Mouse (Mus musculus) intestine, embryonic 16.5 days (tissue): ENCODE results near the gene Hoxb1. TPM values are rescaled to one million over a fixed set of nuclear protein-coding genes. Genes with fewer than 3 reads are reported as not detected.

Experiments used
- ATAC-seq: fragments of 200-750 bp; cut with Nextera tagmentation; 2 replicates; pipeline ENCODE4 v1.8.0; 2017; ENCODE audit warnings: moderate TSS enrichment, moderate library complexity
- H3K27ac ChIP-seq: fragments of 300-500 bp; sonication (generic); 2 replicates; pipeline ENCODE4 v1.5.1; 2014; ENCODE audit warnings: mild to moderate bottlenecking, low read length
- H3K27me3 ChIP-seq: fragments of 300-500 bp; sonication (generic); replicated peaks from 2 replicates; pipeline ENCODE4 v1.6.1; 2014; ENCODE audit warnings: low read length, control low read depth, mixed read lengths; ENCODE audit not compliant: control insufficient read depth, insufficient read depth
- H3K36me3 ChIP-seq: fragments of 300-500 bp; sonication (generic); 2 replicates; pipeline ENCODE4 v1.6.1; 2014; ENCODE audit warnings: low read length, control low read depth; ENCODE audit not compliant: control insufficient read depth, insufficient read depth
- H3K4me1 ChIP-seq: fragments of 300-500 bp; sonication (generic); 2 replicates; pipeline ENCODE4 v1.6.1; 2014; ENCODE audit warnings: low read length, control low read depth, mixed read lengths; ENCODE audit not compliant: control insufficient read depth, insufficient read depth
- H3K4me2 ChIP-seq: fragments of 300-500 bp; sonication (generic); 2 replicates; pipeline ENCODE4 v1.6.1; 2014; ENCODE audit warnings: low read depth, low read length, control low read depth
- H3K4me3 ChIP-seq: fragments of 300-500 bp; sonication (generic); 2 replicates; pipeline ENCODE4 v1.5.1; 2014; ENCODE audit warnings: mild to moderate bottlenecking, low read length
- H3K9ac ChIP-seq: fragments of 300-500 bp; sonication (generic); 2 replicates; pipeline ENCODE4 v1.6.1; 2014; ENCODE audit warnings: low read depth, low read length
- H3K9me3 ChIP-seq: fragments of 300-500 bp; sonication (generic); 2 replicates; pipeline ENCODE4 v1.6.1; 2016; ENCODE audit warnings: low read length, control low read depth; ENCODE audit not compliant: control insufficient read depth
- WGBS: fragments of 180-500 bp; shearing (Covaris S2); extraction: QIAGEN DNeasy Blood & Tissue Kit; methylation state at CpG from one replicate; pipeline ENCODE4 v1.1.7; 2014; 5-methylcytosine and 5-hydroxymethylcytosine counted together
- polyA plus RNA-seq: library from polyadenylated mRNA; unstranded; fragments of >200 nt; fragmentation: Nextera tagmentation; extraction: Ambion mirVana; gene quantifications from 2 replicates; pipeline ENCODE4 v1.2.1, GENCODE M21; 2015

Gene Hoxb1
- polyA plus RNA-seq, 1 experiment from 2014 or later = not detected

DNA sequence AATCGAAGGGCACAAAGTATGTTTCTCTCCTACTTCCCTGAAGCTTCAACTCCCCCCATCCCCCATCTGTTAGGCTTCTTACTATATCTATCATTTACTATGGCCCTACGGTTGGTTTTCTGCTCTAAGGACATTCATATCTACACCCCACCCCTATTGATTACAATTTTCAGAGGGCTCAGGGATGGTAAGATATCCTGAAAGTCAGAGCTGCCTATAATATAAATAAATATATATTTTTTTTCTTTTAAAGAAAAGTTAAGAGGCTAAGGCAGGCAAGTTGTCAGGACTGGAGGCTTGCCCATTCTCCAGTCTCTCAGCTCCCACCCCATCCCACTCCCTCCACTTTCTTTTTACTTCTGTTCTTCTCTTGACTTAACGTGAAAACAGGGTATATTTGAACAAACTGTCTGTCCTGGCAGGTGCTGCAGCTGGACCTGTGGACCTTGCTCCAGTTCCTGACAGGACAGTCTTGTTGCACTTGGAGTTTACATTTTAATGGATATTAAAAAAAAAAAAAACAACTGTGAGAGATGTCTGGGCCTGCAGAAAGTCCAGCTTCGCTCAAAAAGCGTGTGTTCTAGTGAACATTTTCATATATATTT, 18.5 kb upstream of the Hoxb1 start:
- Histone ChIP-seq H3K4me2 (no peak overlapping the region), H3K9ac (no peak overlapping the region), H3K9me3 (no peaks in the 10 kb centered on the region), H3K4me3 (no peak overlapping the region), H3K36me3 (no peaks in the 10 kb centered on the region), H3K27me3 (peaks cover 11% of the 10 kb centered on the region; the same call in 1 of the 2 replicates), H3K27ac (peak overlapping the region; percentile 84; the same call in 1 of the 2 replicates), H3K4me1 (peaks cover 47% of the 10 kb centered on the region)
- 41% methylated on average over 5 of the region's 5 CpGs for WGBS
- ATAC-seq = no peak

DNA sequence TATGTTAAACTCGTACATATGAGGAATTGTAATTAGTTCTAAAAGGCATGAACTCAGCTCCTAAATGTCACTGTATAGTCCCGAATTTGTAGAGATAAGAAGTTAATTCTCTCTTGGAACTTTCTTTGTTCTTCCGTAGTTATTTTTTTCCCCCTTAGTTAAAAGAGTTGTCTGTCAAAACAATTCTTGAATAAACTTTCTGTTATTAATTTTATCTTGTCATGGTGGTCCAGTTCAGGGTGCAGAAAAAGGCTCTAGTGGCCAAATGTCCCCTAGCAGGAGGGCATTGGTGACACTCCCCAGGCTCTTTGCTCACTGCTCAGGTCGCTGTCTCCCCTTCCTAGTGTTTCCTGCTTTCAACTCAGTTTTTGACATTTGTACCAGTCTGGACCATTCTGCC, 17.8 kb upstream of the Hoxb1 start:
- peaks cover 47% of the 10 kb centered on the region for H3K4me1 ChIP-seq
- peak overlapping the region; percentile 74 for H3K27ac ChIP-seq
- H3K9ac ChIP-seq = peak overlapping the region; percentile 48; the same call in 1 of the 2 replicates
- WGBS = 23% methylated on average over 4 of the region's 4 CpGs
- no peaks in the 10 kb centered on the region for H3K9me3 ChIP-seq
- H3K27me3 ChIP-seq = peaks cover 11% of the 10 kb centered on the region; the same call in 1 of the 2 replicates
- peak overlapping the region; percentile 38; the same call in 1 of the 2 replicates for H3K4me2 ChIP-seq
- H3K4me3 ChIP-seq = no peak overlapping the region
- H3K36me3 ChIP-seq = no peaks in the 10 kb centered on the region
- ATAC-seq = no peak

DNA sequence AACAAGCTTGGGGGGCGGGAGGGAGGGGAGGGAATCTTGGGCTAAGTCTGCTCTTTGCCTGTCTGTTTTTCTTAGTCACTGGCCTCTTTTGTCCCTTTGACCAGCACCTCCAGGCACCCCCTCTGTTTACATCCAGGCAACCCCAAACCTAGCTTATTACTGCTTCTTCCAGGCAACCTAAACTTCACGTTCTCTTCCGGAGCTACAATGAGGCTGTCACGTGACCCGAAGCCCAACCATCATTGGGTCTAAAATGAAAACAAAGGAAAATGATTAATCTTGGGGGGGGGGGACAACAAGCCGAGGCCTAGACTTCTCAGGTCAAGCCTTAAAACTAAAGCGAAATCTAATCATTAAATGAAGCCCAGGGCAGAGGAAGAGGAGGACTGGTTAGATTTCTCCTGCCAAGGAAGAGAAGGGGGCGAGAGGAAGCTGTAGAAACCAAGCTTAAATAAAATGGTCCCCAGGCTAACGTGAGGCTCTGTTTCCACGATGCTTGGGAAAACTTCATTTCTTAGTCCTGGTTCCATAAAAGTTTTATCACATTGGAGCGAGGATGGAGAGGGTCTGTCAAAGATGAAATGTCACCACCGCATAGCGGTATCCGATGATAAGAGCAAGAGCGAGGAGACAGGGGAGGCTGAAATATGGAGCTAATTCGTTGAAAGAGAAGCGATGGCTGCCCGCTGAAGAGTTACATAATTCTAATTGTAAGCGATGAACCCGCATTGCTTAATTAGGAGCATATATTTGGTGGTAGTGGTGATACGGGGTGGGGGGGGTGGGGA, 17.2 kb upstream of the Hoxb1 start:
- Histone ChIP-seq H3K9me3 (no peaks in the 10 kb centered on the region), H3K4me3 (no peak overlapping the region; the same call in 1 of the 2 replicates), H3K4me1 (peaks cover 44% of the 10 kb centered on the region), H3K36me3 (no peaks in the 10 kb centered on the region), H3K4me2 (peak overlapping the region; percentile 38), H3K9ac (peak overlapping the region; percentile 48), H3K27me3 (peaks cover 11% of the 10 kb centered on the region; the same call in 1 of the 2 replicates), H3K27ac (peak overlapping the region; percentile 74)
- 22% methylated on average over 21 of the region's 21 CpGs for WGBS
- no peak for ATAC-seq

DNA sequence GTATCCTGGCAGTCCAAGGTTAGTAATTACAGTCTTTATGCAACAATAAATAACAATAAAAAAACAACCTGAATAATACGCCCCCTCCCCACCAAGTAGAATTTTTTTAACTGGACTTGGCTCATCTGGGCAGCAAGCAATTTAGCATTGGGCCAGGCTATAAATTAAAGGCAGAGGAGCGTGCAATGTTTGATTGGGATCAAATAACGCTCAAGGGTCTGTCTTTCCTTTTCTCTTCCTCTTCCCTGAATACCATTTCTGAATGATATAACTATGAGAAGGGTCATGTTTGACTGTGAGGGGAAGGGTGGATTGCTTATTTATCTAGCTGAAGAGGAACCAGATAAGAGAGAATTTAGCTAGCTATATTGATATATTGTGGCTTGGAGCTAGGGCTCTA, 16.6 kb upstream of the Hoxb1 start:
- no peak for ATAC-seq
- H3K4me3 ChIP-seq = no peak overlapping the region

DNA sequence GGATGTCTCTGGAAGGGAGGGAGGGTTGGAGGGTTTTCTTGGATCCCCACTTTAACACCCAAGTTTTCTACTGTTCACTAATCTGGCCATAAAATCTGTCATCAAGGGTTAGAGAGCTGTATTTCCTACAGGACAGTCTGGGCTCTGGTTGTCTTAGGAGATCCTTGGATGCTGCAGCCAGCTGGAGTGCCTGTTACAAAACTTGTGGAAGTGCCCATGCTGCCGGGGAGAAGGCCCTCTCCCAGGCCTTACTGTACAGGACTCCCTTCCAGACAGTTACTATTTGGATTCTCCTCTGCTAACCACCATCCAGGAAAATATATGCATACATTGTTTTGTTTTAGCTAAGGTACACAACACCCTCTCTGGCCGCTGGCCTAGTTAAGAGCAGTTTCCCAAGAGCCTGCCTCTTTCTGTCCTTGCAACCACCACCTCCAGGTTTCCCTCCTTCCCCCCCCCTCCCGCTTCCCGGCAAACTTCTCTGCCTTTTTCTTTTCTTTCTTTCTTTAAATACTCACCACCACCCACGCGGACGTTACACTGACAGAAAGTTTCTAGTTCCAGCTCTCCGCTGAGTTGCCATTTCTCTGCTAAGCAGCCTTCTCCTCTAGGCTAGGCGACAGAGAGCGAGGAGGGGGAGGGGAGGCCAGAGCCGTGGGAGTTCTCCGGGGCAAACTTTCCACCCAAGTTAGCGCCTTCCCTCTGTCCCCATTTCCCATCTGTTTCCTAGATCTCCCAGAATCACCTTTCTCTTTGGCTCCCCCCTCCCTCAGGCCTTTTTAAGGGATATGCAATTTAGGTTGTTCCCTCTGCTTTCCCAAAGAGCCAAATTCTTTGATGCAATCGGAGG, 15.8 kb upstream of the Hoxb1 start:
- ATAC-seq = no peak
- no peaks in the 10 kb centered on the region for H3K9me3 ChIP-seq
- H3K36me3 ChIP-seq = no peaks in the 10 kb centered on the region
- H3K9ac ChIP-seq = peak overlapping the region; percentile 45
- H3K4me2 ChIP-seq = peak overlapping the region; percentile 42
- WGBS = 15% methylated on average over 14 of the region's 14 CpGs
- H3K27me3 ChIP-seq = peaks cover 9% of the 10 kb centered on the region; the same call in 1 of the 2 replicates
- H3K4me3 ChIP-seq = 0 out of 2 replicates have a peak overlapping the region, but pooled peaks have one; percentile 12
- peaks cover 35% of the 10 kb centered on the region for H3K4me1 ChIP-seq
- peak overlapping the region; percentile 74 for H3K27ac ChIP-seq

More for the DNA sequence above, 16.6 kb upstream of the Hoxb1 start:
- H3K9me3 ChIP-seq = no peaks in the 10 kb centered on the region
- peak overlapping the region; percentile 74 for H3K27ac ChIP-seq
- peaks cover 42% of the 10 kb centered on the region for H3K4me1 ChIP-seq
- 37% methylated on average over 3 of the region's 3 CpGs for WGBS
- H3K4me2 ChIP-seq = 0 out of 2 replicates have a peak overlapping the region, but pooled peaks have one; percentile 42
- peaks cover 10% of the 10 kb centered on the region; the same call in 1 of the 2 replicates for H3K27me3 ChIP-seq
- H3K36me3 ChIP-seq = no peaks in the 10 kb centered on the region
- no peak overlapping the region for H3K9ac ChIP-seq

DNA sequence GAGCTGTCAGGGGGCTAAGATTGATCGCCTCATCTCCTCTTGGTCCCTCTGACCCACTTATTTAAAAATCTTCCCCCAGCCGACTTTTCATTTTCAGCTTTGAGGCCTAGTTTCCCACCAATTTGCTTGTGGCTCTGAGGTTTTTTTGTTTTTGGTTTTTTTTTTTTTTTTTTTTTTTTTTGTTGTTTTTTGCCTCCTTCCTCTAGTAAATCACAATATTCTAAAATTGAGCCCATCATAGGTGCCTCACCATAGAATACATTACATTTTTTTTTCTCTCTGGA, 15.3 kb upstream of the Hoxb1 start, which contains the start of gene Hoxb2:
Gene Hoxb2, plus strand, starts transcription at position 185 of the 284 bp plus-strand sequence.
- peak within 1 kb of the TSS; percentile 97 for H3K27ac ChIP-seq
- H3K4me3 ChIP-seq = peak within 1 kb of the TSS; percentile 73; the same call in 1 of the 2 replicates
- peak within 1 kb of the TSS; percentile 78 for H3K4me2 ChIP-seq
- H3K9ac ChIP-seq = peak within 1 kb of the TSS; percentile 91
- WGBS = 17% methylated on average over 2 of the region's 2 CpGs
- no peak for ATAC-seq
- no peaks in the 10 kb centered on the region for H3K9me3 ChIP-seq
- H3K4me1 ChIP-seq = peaks cover 35% of the 10 kb centered on the region
- peaks cover 9% of the 10 kb centered on the region; the same call in 1 of the 2 replicates for H3K27me3 ChIP-seq
- H3K36me3 ChIP-seq = no peaks in the 10 kb centered on the region

DNA sequence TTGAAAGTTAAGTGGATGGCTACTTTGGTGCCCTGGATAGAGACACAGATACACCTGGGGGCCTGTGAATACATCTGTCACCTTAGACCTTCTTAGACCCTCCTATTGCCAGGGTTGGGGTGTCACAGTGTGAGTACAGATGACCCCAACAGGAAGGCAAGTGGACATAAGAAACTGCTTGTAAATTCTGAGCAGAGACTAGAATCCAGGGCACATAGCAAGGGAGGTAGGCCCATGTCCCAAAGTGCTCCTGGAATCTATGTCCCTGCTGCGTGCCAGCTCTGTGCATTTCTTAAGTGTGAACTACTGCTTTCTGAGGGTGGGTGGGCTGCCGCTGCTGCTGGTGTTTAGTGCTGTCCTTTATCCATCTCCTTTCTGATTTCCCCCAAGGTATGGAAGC, 14.8 kb upstream of the Hoxb1 start:
- 52% methylated on average over 2 of the region's 2 CpGs for WGBS
- H3K4me1 ChIP-seq = peaks cover 32% of the 10 kb centered on the region
- H3K4me3 ChIP-seq = no peak overlapping the region

DNA sequence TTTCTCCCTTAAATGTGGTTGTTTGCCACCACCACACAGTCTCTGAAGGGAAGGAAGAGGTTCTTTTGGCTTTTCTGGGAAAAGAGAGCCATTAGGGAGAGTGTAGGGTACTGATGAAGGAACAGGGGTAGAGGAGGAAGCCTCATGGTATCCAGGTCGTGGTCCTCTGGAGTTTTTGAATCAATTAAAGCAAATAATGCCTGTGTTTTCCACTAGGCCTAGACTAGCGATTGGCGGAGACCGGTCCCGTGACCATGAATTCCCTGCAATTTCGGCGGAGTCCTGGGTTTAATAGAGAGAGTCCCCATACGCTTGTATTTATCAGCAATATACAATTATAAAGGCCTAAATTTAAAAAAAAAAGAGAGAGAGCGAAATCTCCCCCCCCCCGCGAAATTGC, 14.2 kb upstream of the Hoxb1 start:
- H3K9me3 ChIP-seq = no peaks in the 10 kb centered on the region
- H3K4me2 ChIP-seq = peak overlapping the region; percentile 78
- 9% methylated on average over 11 of the region's 11 CpGs for WGBS
- H3K4me3 ChIP-seq = peak overlapping the region; percentile 73
- peaks cover 27% of the 10 kb centered on the region for H3K4me1 ChIP-seq
- peak overlapping the region; percentile 97 for H3K27ac ChIP-seq
- H3K36me3 ChIP-seq = no peaks in the 10 kb centered on the region
- peak overlapping the region; percentile 91; the same call in 1 of the 2 replicates for H3K9ac ChIP-seq
- H3K27me3 ChIP-seq = peaks cover 4% of the 10 kb centered on the region; the same call in 1 of the 2 replicates
- no peak for ATAC-seq

More for the DNA sequence above, 14.8 kb upstream of the Hoxb1 start:
- Histone ChIP-seq H3K36me3 (no peaks in the 10 kb centered on the region), H3K27ac (peak overlapping the region; percentile 97), H3K9me3 (no peaks in the 10 kb centered on the region), H3K27me3 (peaks cover 8% of the 10 kb centered on the region; the same call in 1 of the 2 replicates), H3K9ac (peak overlapping the region; percentile 91; the same call in 1 of the 2 replicates), H3K4me2 (peak overlapping the region; percentile 78; the same call in 1 of the 2 replicates)
- ATAC-seq = no peak
